Mouse (Mus musculus): ENCODE measurements around the gene D230025D16Rik. TPM values are rescaled to one million over a fixed set of nuclear protein-coding genes. Genes with fewer than 3 reads are reported as not detected.

The D230025D16Rik gene
- polyA plus RNA-seq (2012): 4.6 and 6.4 TPM in 2 replicates

- TF ChIP-seq GATA1 (IDR thresholded peaks at IDR 0.05; ENCODE audit: low read length): no peak
These were observed at the start of gene D230025D16Rik for GRCm38 (mm10) chr8:105224413-105225271. TSS of gene D230025D16Rik (plus strand) at chr8:105225145.

GRCm38 (mm10) chr8:105178211-105178800 is 46.6 kb upstream of the D230025D16Rik start:
- no peak for TF ChIP-seq GATA1 (IDR thresholded peaks at IDR 0.05; ENCODE audit: low read length)

- no peak for TF ChIP-seq GATA1 (IDR thresholded peaks at IDR 0.05; ENCODE audit: low read length)
These were observed 42.7 kb upstream of the D230025D16Rik start for GRCm38 (mm10) chr8:105182201-105182600.

- TF ChIP-seq GATA1 (IDR thresholded peaks at IDR 0.05; ENCODE audit: low read length): no peak
These were observed 38.4 kb upstream of the D230025D16Rik start for GRCm38 (mm10) chr8:105186467-105187005.

GRCm38 (mm10) chr8:105192182-105192581 is 32.8 kb upstream of the D230025D16Rik start:
- TF ChIP-seq GATA1 (IDR thresholded peaks at IDR 0.05; ENCODE audit: low read length): no peak

- TF ChIP-seq GATA1 (IDR thresholded peaks at IDR 0.05; ENCODE audit: low read length): no peak
These were observed 19.2 kb upstream of the D230025D16Rik start for GRCm38 (mm10) chr8:105205748-105206147.

- TF ChIP-seq GATA1 (IDR thresholded peaks at IDR 0.05; ENCODE audit: low read length): no peak
These were observed 18.1 kb upstream of the D230025D16Rik start for GRCm38 (mm10) chr8:105206766-105207275.

GRCm38 (mm10) chr8:105207675-105208273 is 17.2 kb upstream of the D230025D16Rik start:
- TF ChIP-seq GATA1 (IDR thresholded peaks at IDR 0.05; ENCODE audit: low read length): no peak

GRCm38 (mm10) chr8:105209153-105210110 is 15.5 kb upstream of the D230025D16Rik start:
- no peak for TF ChIP-seq GATA1 (IDR thresholded peaks at IDR 0.05; ENCODE audit: low read length)

GRCm38 (mm10) chr8:105214104-105214503 is 10.8 kb upstream of the D230025D16Rik start:
- TF ChIP-seq GATA1 (IDR thresholded peaks at IDR 0.05; ENCODE audit: low read length): no peak

GRCm38 (mm10) chr8:105217926-105218522 is 6.9 kb upstream of the D230025D16Rik start:
- no peak for TF ChIP-seq GATA1 (IDR thresholded peaks at IDR 0.05; ENCODE audit: low read length)

GRCm38 (mm10) chr8:105223850-105224249 is 1.1 kb upstream of the D230025D16Rik start:
- TF ChIP-seq GATA1 (IDR thresholded peaks at IDR 0.05; ENCODE audit: low read length): no peak

GRCm38 (mm10) chr8:105225272-105225593 is 288 bp downstream of the D230025D16Rik start:
- TF ChIP-seq GATA1 (IDR thresholded peaks at IDR 0.05; ENCODE audit: low read length): no peak

GRCm38 (mm10) chr8:105225917-105226316 is 972 bp downstream of the D230025D16Rik start:
- no peak for TF ChIP-seq GATA1 (IDR thresholded peaks at IDR 0.05; ENCODE audit: low read length)
